Mouse (Mus musculus): ENCODE results near the gene Nck2. TPM values are rescaled to one million over a fixed set of nuclear protein-coding genes. Genes with fewer than 3 reads are reported as not detected.
A peak's percentile ranks its signal among the peaks of the same experiment; 100 is the strongest.

Gene Nck2
- total RNA-seq, 2 experiments from 2014 or later: 20.2 to 26.8 TPM

GRCm38 (mm10) chr1:43429924-43430876 lies 14.2 kb upstream of the Nck2 start:
- no peak for ATAC-seq (replicated peaks; ENCODE audit: low FRiP score, low TSS enrichment, poor library complexity, severe bottlenecking)

- ATAC-seq (replicated peaks; ENCODE audit: low FRiP score, low TSS enrichment, poor library complexity, severe bottlenecking): no peak
Observed at GRCm38 (mm10) chr1:43433853-43434252, 10.5 kb upstream of the Nck2 start.

- ATAC-seq (replicated peaks; ENCODE audit: low FRiP score, low TSS enrichment, poor library complexity, severe bottlenecking): no peak
Observed at GRCm38 (mm10) chr1:43436554-43436953, 7.8 kb upstream of the Nck2 start.

- no peak for ATAC-seq (replicated peaks; ENCODE audit: low FRiP score, low TSS enrichment, poor library complexity, severe bottlenecking)
Observed at GRCm38 (mm10) chr1:43439261-43439660, 5.1 kb upstream of the Nck2 start.

- no peak for ATAC-seq (replicated peaks; ENCODE audit: low FRiP score, low TSS enrichment, poor library complexity, severe bottlenecking)
Observed at GRCm38 (mm10) chr1:43442568-43442967, 1.8 kb upstream of the Nck2 start.

- peak; percentile 53 for ATAC-seq (replicated peaks; ENCODE audit: low FRiP score, low TSS enrichment, poor library complexity, severe bottlenecking)
Observed at GRCm38 (mm10) chr1:43445170-43446088, 1.1 kb downstream of the Nck2 start.

GRCm38 (mm10) chr1:43446089-43446533 lies 1.7 kb downstream of the Nck2 start:
- peak; percentile 32 for ATAC-seq (replicated peaks; ENCODE audit: low FRiP score, low TSS enrichment, poor library complexity, severe bottlenecking)

GRCm38 (mm10) chr1:43446731-43447601 lies 2.6 kb downstream of the Nck2 start:
- peak; percentile 34; the same call in 1 of the 2 replicates for ATAC-seq (replicated peaks; ENCODE audit: low FRiP score, low TSS enrichment, poor library complexity, severe bottlenecking)

- ATAC-seq (replicated peaks; ENCODE audit: low FRiP score, low TSS enrichment, poor library complexity, severe bottlenecking): no peak
Observed at GRCm38 (mm10) chr1:43447602-43448287, 3.4 kb downstream of the Nck2 start.

GRCm38 (mm10) chr1:43450811-43451210 lies 6.4 kb downstream of the Nck2 start:
- no peak for ATAC-seq (replicated peaks; ENCODE audit: low FRiP score, low TSS enrichment, poor library complexity, severe bottlenecking)

GRCm38 (mm10) chr1:43453683-43454082 lies 9.3 kb downstream of the Nck2 start:
- no peak for ATAC-seq (replicated peaks; ENCODE audit: low FRiP score, low TSS enrichment, poor library complexity, severe bottlenecking)

GRCm38 (mm10) chr1:43454741-43455140 lies 10.4 kb downstream of the Nck2 start:
- no peak for ATAC-seq (replicated peaks; ENCODE audit: low FRiP score, low TSS enrichment, poor library complexity, severe bottlenecking)

GRCm38 (mm10) chr1:43455196-43455595 lies 10.8 kb downstream of the Nck2 start:
- ATAC-seq (replicated peaks; ENCODE audit: low FRiP score, low TSS enrichment, poor library complexity, severe bottlenecking): no peak; the same call in 1 of the 2 replicates

GRCm38 (mm10) chr1:43457012-43457766 lies 12.8 kb downstream of the Nck2 start:
- peak; percentile 54; the same call in 1 of the 2 replicates for ATAC-seq (replicated peaks; ENCODE audit: low FRiP score, low TSS enrichment, poor library complexity, severe bottlenecking)

- no peak for ATAC-seq (replicated peaks; ENCODE audit: low FRiP score, low TSS enrichment, poor library complexity, severe bottlenecking)
Observed at GRCm38 (mm10) chr1:43460468-43460867, 16.1 kb downstream of the Nck2 start.

- ATAC-seq (replicated peaks; ENCODE audit: low FRiP score, low TSS enrichment, poor library complexity, severe bottlenecking): no peak
Observed at GRCm38 (mm10) chr1:43462666-43463065, 18.3 kb downstream of the Nck2 start.

GRCm38 (mm10) chr1:43463941-43464682 lies 19.7 kb downstream of the Nck2 start:
- ATAC-seq (replicated peaks; ENCODE audit: low FRiP score, low TSS enrichment, poor library complexity, severe bottlenecking): peak; percentile 58
